Mouse (Mus musculus) brain, adult 2 months (tissue): ENCODE measurements around the gene Cdk14.
A peak's percentile ranks its signal among the peaks of the same experiment; 100 is the strongest.
"Not testable (repeated sequence)": the region's sequence is repeated elsewhere in the genome, so short reads cannot be mapped to it uniquely, and the experiment has no call there.

Source experiments
- DNase-seq: peaks from one replicate; pipeline ENCODE4 v3.0.0; 2011; ENCODE audit warnings: low read depth, low spot score

Cdk14 gene

GRCm38 (mm10) chr5:5367550-5367949 lies 52.6 kb downstream of the Cdk14 start:
- no peak for DNase-seq

- DNase-seq = no peak
Observed at GRCm38 (mm10) chr5:5365285-5366076, 54.6 kb downstream of the Cdk14 start.

- DNase-seq = no peak
Observed at GRCm38 (mm10) chr5:5361684-5362083, 58.4 kb downstream of the Cdk14 start.

GRCm38 (mm10) chr5:5360338-5360737 lies 59.8 kb downstream of the Cdk14 start:
- DNase-seq = no peak

GRCm38 (mm10) chr5:5359915-5360314 lies 60.2 kb downstream of the Cdk14 start:
- no peak for DNase-seq

GRCm38 (mm10) chr5:5359370-5359769 lies 60.7 kb downstream of the Cdk14 start:
- DNase-seq = no peak

GRCm38 (mm10) chr5:5358019-5358717 lies 61.9 kb downstream of the Cdk14 start:
- no peak for DNase-seq

- no peak for DNase-seq
Observed at GRCm38 (mm10) chr5:5354684-5355368, 65.3 kb downstream of the Cdk14 start.

GRCm38 (mm10) chr5:5353946-5354345 lies 66.2 kb downstream of the Cdk14 start:
- no peak for DNase-seq

GRCm38 (mm10) chr5:5344646-5345045 lies 75.5 kb downstream of the Cdk14 start:
- no peak for DNase-seq

- DNase-seq = no peak
Observed at GRCm38 (mm10) chr5:5343741-5344140, 76.4 kb downstream of the Cdk14 start.

- DNase-seq = peak; percentile 19
Observed at GRCm38 (mm10) chr5:5343267-5343666, 76.8 kb downstream of the Cdk14 start.

GRCm38 (mm10) chr5:5342410-5343137 lies 77.5 kb downstream of the Cdk14 start:
- peak; percentile 79 for DNase-seq

GRCm38 (mm10) chr5:5341611-5342010 lies 78.5 kb downstream of the Cdk14 start:
- no peak for DNase-seq

- DNase-seq = no peak
Observed at GRCm38 (mm10) chr5:5333916-5334315, 86.2 kb downstream of the Cdk14 start.

- no peak for DNase-seq
Observed at GRCm38 (mm10) chr5:5330926-5331460, 89.1 kb downstream of the Cdk14 start.

- DNase-seq = not testable (repeated sequence)
Observed at GRCm38 (mm10) chr5:5329018-5329417, 91.1 kb downstream of the Cdk14 start.

- DNase-seq = peak; percentile 33
Observed at GRCm38 (mm10) chr5:5326716-5327115, 93.4 kb downstream of the Cdk14 start.

- no peak for DNase-seq
Observed at GRCm38 (mm10) chr5:5322699-5323098, 97.4 kb downstream of the Cdk14 start.

- DNase-seq = no peak
Observed at GRCm38 (mm10) chr5:5320506-5321181, 99.5 kb downstream of the Cdk14 start.
